Mouse (Mus musculus) olfactory bulb, adult 2 months (tissue): Measurements from ENCODE around the gene Bicd1.

Source experiments
- CTCF ChIP-seq: fragments of 200-500 bp; IDR thresholded peaks from 2 replicates; pipeline ENCODE4 v1.5.1; 2012; ENCODE audit warnings: low read depth, mild to moderate bottlenecking, low read length, moderate library complexity; ENCODE audit not compliant: insufficient read depth
- POLR2A ChIP-seq: fragments of 200-500 bp; IDR thresholded peaks from 2 replicates; pipeline ENCODE4 v1.6.1; 2012; ENCODE audit warnings: mild to moderate bottlenecking, low read depth, low read length, moderate library complexity; ENCODE audit not compliant: insufficient read depth

GRCm38 (mm10) chr6:149383531-149383930, 25.2 kb upstream of the Bicd1 start:
- TF ChIP-seq POLR2A (no peak), CTCF (no peak)
